Mouse (Mus musculus): ENCODE results near the gene Ifi207. TPM values are rescaled to one million over a fixed set of nuclear protein-coding genes. Genes with fewer than 3 reads are reported as not detected.

Ifi207 gene
- 4.3 TPM for polyA plus RNA-seq (2015; fragmentation: Illumina TruSeq; extraction: RNeasy Lipid Tissue Mini Kit (QIAGEN cat#74804); ENCODE audit: insufficient read depth, low read depth, low replicate concordance)

GRCm38 (mm10) chr1:173741656-173742055, at the start of gene Ifi207:
Gene Ifi207 (minus strand): TSS chr1:173741747.

GRCm38 (mm10) chr1:173766848-173767617, 25.5 kb upstream of the Ifi207 start, which contains the start of gene Ifi204:
Gene Ifi204 (minus strand): TSS chr1:173766943.

GRCm38 (mm10) chr1:173673458-173674097, 68.0 kb downstream of the Ifi207 start, which contains the start of gene Ifi208:
Gene Ifi208 (plus strand): TSS chr1:173673675.

Other genes starting within 250 kb of the Ifi207 start
- not detected for gene Ifi214, start 205.8 kb downstream of the Ifi207 start, polyA plus RNA-seq (2015; fragmentation: Illumina TruSeq; extraction: RNeasy Lipid Tissue Mini Kit (QIAGEN cat#74804); ENCODE audit: insufficient read depth, low read depth, low replicate concordance)
- 2.6 TPM for gene Ifi213, start 142.5 kb downstream of the Ifi207 start, polyA plus RNA-seq (2015; fragmentation: Illumina TruSeq; extraction: RNeasy Lipid Tissue Mini Kit (QIAGEN cat#74804); ENCODE audit: insufficient read depth, low read depth, low replicate concordance)
- gene Ifi209, start 110.8 kb downstream of the Ifi207 start, polyA plus RNA-seq (2015; fragmentation: Illumina TruSeq; extraction: RNeasy Lipid Tissue Mini Kit (QIAGEN cat#74804); ENCODE audit: insufficient read depth, low read depth, low replicate concordance), result 0.63 TPM
- gene Ifi208, start 68.1 kb downstream of the Ifi207 start, polyA plus RNA-seq (2015; fragmentation: Illumina TruSeq; extraction: RNeasy Lipid Tissue Mini Kit (QIAGEN cat#74804); ENCODE audit: insufficient read depth, low read depth, low replicate concordance), result 2.1 TPM
- gene Ifi204, start 25.2 kb upstream of the Ifi207 start, polyA plus RNA-seq (2015; fragmentation: Illumina TruSeq; extraction: RNeasy Lipid Tissue Mini Kit (QIAGEN cat#74804); ENCODE audit: insufficient read depth, low read depth, low replicate concordance), result 6.3 TPM
- gene Ifi211, start 171.3 kb upstream of the Ifi207 start, polyA plus RNA-seq (2015; fragmentation: Illumina TruSeq; extraction: RNeasy Lipid Tissue Mini Kit (QIAGEN cat#74804); ENCODE audit: insufficient read depth, low read depth, low replicate concordance), result 3.5 TPM
- gene Mndal, start 200.7 kb upstream of the Ifi207 start, polyA plus RNA-seq (2015; fragmentation: Illumina TruSeq; extraction: RNeasy Lipid Tissue Mini Kit (QIAGEN cat#74804); ENCODE audit: insufficient read depth, low read depth, low replicate concordance), result 18.1 TPM
- gene Ifi203, start 200.9 kb upstream of the Ifi207 start, polyA plus RNA-seq (2015; fragmentation: Illumina TruSeq; extraction: RNeasy Lipid Tissue Mini Kit (QIAGEN cat#74804); ENCODE audit: insufficient read depth, low read depth, low replicate concordance), result 13.1 TPM
- not detected for gene Ifi202b, start 241.0 kb upstream of the Ifi207 start, polyA plus RNA-seq (2015; fragmentation: Illumina TruSeq; extraction: RNeasy Lipid Tissue Mini Kit (QIAGEN cat#74804); ENCODE audit: insufficient read depth, low read depth, low replicate concordance)

Data from pancreas, adult 10 weeks (tissue).